Mouse (Mus musculus) adrenal gland, adult 2 months (tissue): Measurements from ENCODE around the gene Ntn5. TPM values are rescaled to one million over a fixed set of nuclear protein-coding genes. Genes with fewer than 3 reads are reported as not detected.
A peak's percentile ranks its signal among the peaks of the same experiment; 100 is the strongest.
"Not testable (repeated sequence)": the region's sequence is repeated elsewhere in the genome, so short reads cannot be mapped to it uniquely, and the experiment has no call there.

Source experiments
- DNase-seq: peaks from one replicate; pipeline ENCODE4 v3.0.0; 2021
- long read RNA-seq: library from polyadenylated mRNA; stranded (forward); transcript quantifications from one replicate; pipeline ENCODE4 v2.0.0, GENCODE M21; 2021
- polyA plus RNA-seq: library from polyadenylated mRNA; depleted of rRNA; stranded (reverse); fragments of >200 nt; gene quantifications from 2 replicates; pipeline ENCODE4 v1.2.3, GENCODE M21; 2012; rRNA removed
- total RNA-seq, 2 experiments: library from RNA; stranded (reverse); gene quantifications; 2 replicates each; pipeline ENCODE4 v1.2.3; 2021

The Ntn5 gene
- total RNA-seq: under 1 TPM in 1 of 2 experiments, not detected in 1; 0.31 TPM
- 0.40 and 0.86 TPM in 2 replicates for polyA plus RNA-seq
- long read RNA-seq, partial matches to known transcripts: 1 of 1 reads
- long read RNA-seq, other reads (novel, unspliced or antisense): 0 of 1 reads

- no peak for DNase-seq
Measured at GRCm38 (mm10) chr7:45683396-45684050, at the start of gene Ntn5. TSS of gene Ntn5 (plus strand) at chr7:45684022.

- peak; percentile 55 for DNase-seq
Measured at GRCm38 (mm10) chr7:45634946-45635681, 48.7 kb upstream of the Ntn5 start.

GRCm38 (mm10) chr7:45635711-45636688, 47.8 kb upstream of the Ntn5 start:
- DNase-seq: peak; percentile 67

GRCm38 (mm10) chr7:45637710-45638109, 46.1 kb upstream of the Ntn5 start:
- no peak for DNase-seq

GRCm38 (mm10) chr7:45638623-45639401, 45.0 kb upstream of the Ntn5 start:
- DNase-seq: peak; percentile 93

- no peak for DNase-seq
Measured at GRCm38 (mm10) chr7:45639561-45640027, 44.2 kb upstream of the Ntn5 start, which contains the start of gene Mamstr. TSS of gene Mamstr (plus strand) at chr7:45639977.

- no peak for DNase-seq
Measured at GRCm38 (mm10) chr7:45640191-45640957, 43.4 kb upstream of the Ntn5 start.

- DNase-seq: no peak
Measured at GRCm38 (mm10) chr7:45641391-45642040, 42.3 kb upstream of the Ntn5 start.

- no peak for DNase-seq
Measured at GRCm38 (mm10) chr7:45642083-45642482, 41.7 kb upstream of the Ntn5 start.

GRCm38 (mm10) chr7:45642503-45643255, 41.1 kb upstream of the Ntn5 start:
- no peak for DNase-seq

GRCm38 (mm10) chr7:45643441-45644178, 40.2 kb upstream of the Ntn5 start:
- peak; percentile 94 for DNase-seq

- no peak for DNase-seq
Measured at GRCm38 (mm10) chr7:45644183-45644582, 39.6 kb upstream of the Ntn5 start.

GRCm38 (mm10) chr7:45644872-45645590, 38.8 kb upstream of the Ntn5 start:
- DNase-seq: no peak

GRCm38 (mm10) chr7:45645591-45645971, 38.2 kb upstream of the Ntn5 start:
- no peak for DNase-seq

GRCm38 (mm10) chr7:45646671-45647070, 37.2 kb upstream of the Ntn5 start:
- peak; percentile 68 for DNase-seq

- peak; percentile 78 for DNase-seq
Measured at GRCm38 (mm10) chr7:45649351-45649750, 34.5 kb upstream of the Ntn5 start.

GRCm38 (mm10) chr7:45650484-45650883, 33.3 kb upstream of the Ntn5 start:
- DNase-seq: not testable (repeated sequence)
